Mouse (Mus musculus) heart, postnatal 4 days (tissue): ENCODE data around the gene Gga3. TPM values are rescaled to one million over a fixed set of nuclear protein-coding genes. Genes with fewer than 3 reads are reported as not detected.
"Not testable (repeated sequence)": the region's sequence is repeated elsewhere in the genome, so short reads cannot be mapped to it uniquely, and the experiment has no call there.

ENCODE experiments used
- DNase-seq: peaks from one replicate; pipeline ENCODE4 v3.0.0; 2021
- total RNA-seq, 2 experiments: library from RNA; stranded (reverse); gene quantifications; 2 replicates each; pipeline ENCODE4 v1.2.3; 2021

Gga3 gene
- 10 to 100 TPM; 18.3 to 20.8 TPM for total RNA-seq

DNA sequence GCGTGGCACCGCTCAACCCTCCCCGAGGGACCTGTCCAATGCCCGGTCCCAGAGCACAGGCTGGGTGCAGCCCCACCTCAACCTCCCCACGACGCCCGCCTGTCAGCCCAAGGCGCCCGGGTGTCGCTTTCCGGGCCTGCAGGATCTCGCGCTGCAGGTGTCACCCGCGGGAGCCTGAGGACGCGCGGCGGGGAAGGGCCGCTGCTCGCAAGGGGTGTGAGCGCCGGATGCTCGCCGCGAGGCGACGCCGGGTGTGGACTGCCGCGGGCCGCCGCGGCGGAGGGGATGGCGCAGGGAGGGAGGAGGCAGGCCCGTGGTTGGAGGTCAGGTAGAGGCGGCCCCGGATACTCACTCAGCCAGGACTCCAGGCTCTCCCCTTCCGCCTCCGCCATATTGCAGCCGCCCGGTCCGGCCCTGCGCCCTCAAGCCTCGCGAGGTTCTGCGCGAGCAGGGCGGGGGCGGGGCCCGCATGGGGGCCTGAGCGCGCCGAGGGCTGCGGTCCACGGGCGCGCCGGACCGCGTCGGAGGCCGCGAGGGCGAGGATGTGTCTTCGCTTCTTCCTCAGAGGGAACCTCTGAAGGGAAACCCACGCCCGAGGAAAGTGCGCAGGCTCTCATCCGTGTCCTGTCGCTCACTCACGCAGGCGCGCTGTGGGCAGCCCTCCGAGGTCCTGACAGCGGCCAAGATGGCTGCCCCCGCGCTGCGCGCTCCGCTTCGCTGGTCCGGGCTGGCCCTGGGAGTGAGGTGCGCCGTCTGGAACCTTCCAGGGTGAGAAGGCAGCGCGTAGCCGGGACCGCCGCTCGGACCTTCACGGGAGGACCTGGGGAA lies at the start of gene Gga3, which contains the start of gene Mrps7:
Gga3 (minus strand) TSS at position 576 of the 828 bp plus-strand sequence.
Mrps7 (plus strand) TSS at position 450 of the 828 bp plus-strand sequence.
- peak; percentile 94 for DNase-seq

DNA sequence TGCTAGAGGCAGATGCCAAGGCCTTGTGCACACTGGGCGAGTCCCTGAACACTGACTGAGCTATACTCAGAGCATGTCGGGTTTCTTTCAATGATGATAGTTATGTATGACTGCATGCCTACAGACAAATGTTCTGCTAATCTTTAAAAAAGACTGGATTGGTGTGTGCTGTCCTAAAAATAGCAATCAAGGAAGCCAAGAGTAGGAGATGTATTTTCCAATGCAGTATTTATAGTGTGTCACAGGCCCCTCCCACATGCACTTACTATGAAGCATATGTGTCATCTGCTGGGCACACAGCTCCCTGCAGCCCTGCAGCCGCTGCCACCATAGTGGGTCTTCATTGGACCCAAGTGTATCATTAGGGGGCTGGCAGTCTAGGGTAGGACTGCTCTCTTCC lies 49.3 kb upstream of the Gga3 start:
- DNase-seq: no peak

DNA sequence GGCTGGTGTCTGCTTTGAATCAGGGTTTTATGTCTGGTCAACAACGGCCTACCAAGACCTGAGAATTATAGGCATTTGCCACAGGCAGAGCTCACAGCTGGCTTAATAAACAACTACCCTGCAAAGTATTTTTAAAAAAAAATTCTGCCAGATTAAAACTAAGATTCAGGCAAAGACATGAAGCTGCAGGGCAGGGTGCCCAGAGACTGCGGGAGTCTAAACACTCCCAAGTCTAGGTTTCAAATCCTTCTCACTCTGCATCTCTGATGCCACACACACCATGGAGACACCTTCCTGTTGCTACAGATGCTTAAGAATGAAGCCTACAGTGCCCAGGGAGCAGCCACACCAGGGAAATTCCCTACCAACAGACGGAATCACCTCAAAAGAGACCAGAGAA lies 47.8 kb upstream of the Gga3 start:
- no peak for DNase-seq

GRCm38 (mm10) chr11:115649706-115650105 lies 45.9 kb upstream of the Gga3 start:
- no peak for DNase-seq

DNA sequence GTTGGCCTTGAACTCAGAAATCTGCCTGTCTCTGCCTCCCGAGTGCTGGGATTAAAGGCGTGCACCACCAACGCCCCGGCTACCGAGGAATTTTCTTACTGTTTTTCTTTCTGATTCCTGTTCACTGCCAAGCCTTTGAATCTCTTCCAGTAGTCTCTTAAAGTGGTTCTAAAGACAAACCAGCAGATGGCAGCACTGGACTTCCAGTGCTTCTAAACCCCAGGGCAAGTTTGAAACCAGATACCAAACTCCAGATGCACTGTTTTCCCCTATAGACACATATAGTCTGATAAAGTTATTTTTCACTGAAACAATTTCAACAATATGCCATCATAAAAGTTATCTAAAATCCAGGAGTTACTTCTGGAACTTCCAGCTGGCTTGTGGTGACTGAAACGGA lies 43.6 kb upstream of the Gga3 start:
- DNase-seq: peak; percentile 73

DNA sequence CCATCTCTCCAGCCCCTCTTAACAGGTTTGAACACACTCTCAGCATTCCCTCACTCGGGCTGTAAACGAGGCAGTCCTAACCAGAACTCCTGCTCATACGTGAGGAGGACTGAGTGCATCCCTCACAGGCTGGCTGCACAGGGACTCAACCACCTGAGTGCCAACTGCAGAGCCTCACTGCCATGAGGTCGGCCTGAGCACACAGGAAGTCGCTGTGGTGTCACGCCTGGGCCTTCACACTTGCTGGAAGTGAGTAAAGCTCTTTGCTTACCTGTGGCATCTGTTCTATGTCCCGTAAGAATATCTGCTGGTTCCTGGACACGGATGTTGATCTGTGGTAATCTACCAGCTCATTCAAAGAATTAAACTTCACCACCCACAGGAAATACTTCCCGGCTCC lies 42.6 kb upstream of the Gga3 start:
- DNase-seq: no peak

- DNase-seq: not testable (repeated sequence)
These were observed 41.6 kb upstream of the Gga3 start for GRCm38 (mm10) chr11:115645498-115645897.

- no peak for DNase-seq
These were observed 40.5 kb upstream of the Gga3 start for GRCm38 (mm10) chr11:115644308-115644707.

DNA sequence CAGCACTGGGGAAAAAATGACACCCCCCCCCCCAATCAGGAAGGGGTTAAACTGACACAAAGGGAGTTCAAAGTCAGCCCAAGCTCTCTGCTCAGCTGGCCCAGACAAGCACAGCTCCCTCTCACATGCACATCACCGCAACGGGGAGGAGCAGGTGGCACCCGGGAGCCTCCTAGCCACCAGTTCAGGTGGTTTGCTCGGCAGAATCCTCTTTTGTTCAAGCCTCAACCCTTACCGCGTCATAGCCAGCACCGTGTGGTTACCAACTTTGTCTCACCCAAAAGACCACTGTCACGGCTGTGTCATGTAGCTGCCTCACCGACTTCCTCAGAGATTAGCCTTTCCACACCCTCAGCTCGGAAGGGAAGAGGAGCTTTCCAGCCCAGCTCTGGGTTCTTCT lies 39.4 kb upstream of the Gga3 start:
- no peak for DNase-seq

DNA sequence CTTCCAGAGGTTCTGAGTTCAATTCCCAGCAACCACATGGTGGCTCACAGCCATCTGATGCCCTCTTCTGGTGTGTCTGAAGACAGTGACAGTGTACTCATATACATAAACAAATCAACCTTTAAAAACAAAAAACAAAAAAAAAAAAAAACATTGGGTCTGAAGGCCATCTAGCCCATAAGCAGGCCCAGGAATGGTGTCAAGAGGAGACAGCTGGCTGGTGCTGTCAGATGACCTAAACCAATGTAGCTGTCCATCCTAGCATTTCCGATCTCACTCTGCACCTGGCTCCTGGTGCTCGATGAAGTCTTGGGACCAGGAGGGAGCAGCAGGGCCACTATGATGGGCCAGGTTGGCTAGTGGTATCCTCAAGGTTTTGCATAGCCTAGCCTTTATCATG lies 38.9 kb upstream of the Gga3 start:
- no peak for DNase-seq

GRCm38 (mm10) chr11:115641664-115642036 lies 37.8 kb upstream of the Gga3 start:
- no peak for DNase-seq

GRCm38 (mm10) chr11:115640978-115641663 lies 37.3 kb upstream of the Gga3 start:
- DNase-seq: no peak

- no peak for DNase-seq
These were observed 36.5 kb upstream of the Gga3 start for GRCm38 (mm10) chr11:115640311-115640828.

GRCm38 (mm10) chr11:115639540-115639939 lies 35.7 kb upstream of the Gga3 start:
- no peak for DNase-seq

DNA sequence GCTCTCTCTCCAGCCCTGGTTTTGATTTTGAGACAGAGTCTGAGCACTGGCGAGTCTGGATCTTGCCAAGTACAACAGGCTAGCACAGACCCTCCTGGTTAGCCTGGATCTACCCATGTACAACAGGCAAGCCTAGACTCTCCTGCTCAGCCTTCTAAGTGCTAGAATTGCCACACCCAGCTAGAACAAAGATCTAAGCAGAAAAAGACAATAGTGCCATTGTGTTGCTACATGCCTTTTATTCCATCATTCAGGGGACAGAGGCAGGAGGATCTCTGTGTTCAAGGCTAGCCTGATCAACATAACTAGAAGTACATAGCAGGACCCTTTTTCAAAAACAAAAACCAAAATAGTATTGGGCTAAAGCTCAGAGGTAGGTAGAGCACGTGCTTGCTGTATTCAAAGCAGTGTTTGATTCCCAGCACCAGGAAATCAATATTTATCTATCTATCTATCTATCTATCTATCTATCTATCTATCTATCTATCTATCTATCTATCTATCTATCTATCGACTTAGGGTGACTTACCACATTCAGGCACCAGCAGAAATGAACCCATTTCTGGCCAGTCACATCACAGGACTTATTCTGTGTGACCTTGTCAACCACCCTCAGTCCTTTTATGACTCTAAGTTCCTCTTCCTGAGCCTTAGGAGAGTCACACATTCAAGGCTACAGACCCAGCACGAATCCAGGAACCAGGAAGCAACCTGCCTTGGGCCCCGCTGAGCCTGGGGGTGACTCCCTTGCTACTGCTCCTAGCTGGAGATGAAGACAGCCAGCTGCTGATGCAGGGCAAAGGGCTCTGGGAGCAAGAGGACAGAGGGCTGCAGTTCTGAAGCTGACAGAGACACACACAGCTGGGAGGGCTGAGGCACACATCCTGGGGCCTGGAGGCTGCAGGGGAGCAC lies 34.9 kb upstream of the Gga3 start:
- no peak for DNase-seq

GRCm38 (mm10) chr11:115636960-115637359 lies 33.1 kb upstream of the Gga3 start:
- DNase-seq: no peak

- no peak for DNase-seq
These were observed 31.6 kb upstream of the Gga3 start for GRCm38 (mm10) chr11:115635484-115635883.

DNA sequence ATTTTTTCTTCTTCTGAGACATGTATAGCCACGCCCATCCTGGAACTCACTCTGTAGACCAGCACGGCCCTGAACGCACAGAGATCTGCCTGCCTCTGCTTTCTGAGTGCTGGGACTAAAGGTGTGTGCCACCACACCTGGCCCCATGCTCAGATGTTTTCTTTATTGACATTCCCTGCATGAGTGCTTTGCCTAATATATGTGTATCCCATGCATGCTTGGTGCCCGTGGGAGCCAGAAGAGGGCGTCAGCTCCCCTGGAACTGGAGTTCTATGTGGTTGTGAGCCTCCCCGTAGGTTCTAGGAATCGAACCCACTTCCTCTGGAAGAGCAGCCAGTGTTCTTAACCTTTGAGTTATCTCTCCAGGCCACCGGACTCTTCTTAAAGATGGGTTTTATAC lies 31.2 kb upstream of the Gga3 start:
- DNase-seq: no peak

DNA sequence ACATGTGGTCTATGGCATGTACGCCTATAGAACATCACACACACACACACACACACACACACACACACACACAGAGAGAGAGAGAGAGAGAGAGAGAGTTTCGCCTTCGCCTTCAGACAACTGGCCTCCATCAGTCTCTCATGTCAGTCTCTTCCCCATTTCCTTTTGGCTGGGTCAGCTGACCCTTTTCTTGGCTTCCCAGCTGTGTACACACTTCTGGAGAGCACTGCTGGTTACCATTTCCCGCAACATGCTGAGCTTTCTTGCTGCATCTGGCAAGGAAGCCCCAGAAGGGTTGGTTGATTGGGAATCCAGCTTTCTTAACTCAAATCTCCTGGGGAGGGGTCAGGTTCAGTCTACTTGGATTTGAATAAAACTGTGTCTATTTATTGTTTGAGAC lies 30.3 kb upstream of the Gga3 start:
- DNase-seq: no peak

DNA sequence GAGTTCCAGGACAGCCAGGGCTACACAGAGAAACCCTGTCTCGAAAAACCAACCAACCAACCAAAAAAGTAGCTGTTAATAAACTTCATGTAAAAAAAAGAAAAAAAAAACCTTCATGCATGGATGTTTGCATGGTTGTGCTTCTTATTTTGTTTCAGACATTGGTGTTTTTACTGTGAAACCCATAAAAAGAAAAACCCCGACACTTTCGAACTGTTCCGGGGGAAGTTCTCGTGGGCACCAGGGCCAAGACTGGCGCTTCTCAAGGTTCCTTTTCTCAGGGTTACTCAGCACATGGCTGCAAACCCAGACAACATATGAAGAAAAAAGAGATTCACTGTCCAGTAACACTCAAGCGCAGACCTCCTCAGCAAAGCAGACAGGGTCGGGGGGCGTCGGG lies 29.0 kb upstream of the Gga3 start:
- DNase-seq: no peak

DNA sequence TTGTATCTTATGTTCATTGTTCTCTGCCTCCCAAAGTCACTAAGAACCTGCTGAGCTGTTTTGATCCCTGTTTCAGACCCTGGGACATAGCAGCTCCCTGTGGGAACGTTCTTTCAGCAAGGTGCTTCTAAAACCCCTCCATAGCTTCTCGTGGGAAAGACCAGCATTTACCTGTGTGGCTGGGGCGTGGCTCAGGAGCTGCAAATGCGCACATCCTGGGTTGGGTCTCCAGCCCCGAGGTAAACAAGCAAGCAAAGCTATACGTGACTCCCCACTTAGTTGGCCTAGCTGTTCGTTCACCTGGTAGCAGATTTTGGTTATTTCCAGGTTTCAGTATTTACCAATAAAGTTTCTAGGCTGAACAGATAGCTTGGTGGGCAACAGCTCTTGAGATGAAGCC lies 28.4 kb upstream of the Gga3 start:
- no peak for DNase-seq

DNA sequence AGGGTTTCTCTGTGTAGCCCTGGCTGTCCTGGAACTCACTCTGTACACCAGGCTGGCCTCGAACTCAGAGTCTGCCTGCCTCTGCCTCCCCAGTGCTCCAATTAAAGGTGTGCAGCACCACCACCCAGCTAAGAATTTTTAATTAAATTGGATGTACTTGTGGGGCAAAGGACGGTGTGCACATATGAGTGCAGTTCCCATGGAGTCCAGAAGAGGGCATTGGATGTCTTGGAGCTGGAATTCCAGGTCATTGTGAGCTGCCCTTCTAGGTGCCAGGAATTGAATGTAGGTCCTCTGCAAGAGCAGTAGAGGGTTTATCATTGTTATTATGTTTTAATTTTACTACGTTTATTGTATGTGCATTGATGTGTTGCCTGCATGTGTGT lies 27.6 kb upstream of the Gga3 start:
- peak; percentile 67 for DNase-seq
